Mouse (Mus musculus) embryonic facial prominence, embryonic 14.5 days (tissue): Measurements from ENCODE around the gene Cfap299. TPM values are rescaled to one million over a fixed set of nuclear protein-coding genes. Genes with fewer than 3 reads are reported as not detected.

Source experiments
- ATAC-seq: fragments of 200-750 bp; cut with Nextera tagmentation; 2 replicates; pipeline ENCODE4 v1.8.0; 2017; ENCODE audit warnings: low read depth, moderate number of reproducible peaks, moderate TSS enrichment
- DNase-seq: peaks from one replicate; pipeline ENCODE4 v3.0.0-alpha.2; 2015; ENCODE audit warnings: low spot score
- H3K27ac ChIP-seq: fragments of 300-500 bp; sonication (generic); replicated peaks from 2 replicates; pipeline ENCODE4 v1.5.1; 2014; ENCODE audit warnings: low read depth, mild to moderate bottlenecking, low read length, moderate library complexity
- H3K27me3 ChIP-seq: fragments of 300-500 bp; sonication (generic); replicated peaks from 2 replicates; pipeline ENCODE4 v1.6.1; 2014; ENCODE audit warnings: low read length; ENCODE audit not compliant: control insufficient read depth, insufficient read depth
- H3K36me3 ChIP-seq: fragments of 300-500 bp; sonication (generic); 2 replicates; pipeline ENCODE4 v1.6.1; 2014; ENCODE audit warnings: low read length, mixed read lengths; ENCODE audit not compliant: control insufficient read depth, insufficient read depth
- H3K4me1 ChIP-seq: fragments of 300-500 bp; sonication (generic); 2 replicates; pipeline ENCODE4 v1.6.1; 2014; ENCODE audit warnings: antibody characterized with exemption, low read length; ENCODE audit not compliant: control insufficient read depth, insufficient read depth
- H3K4me2 ChIP-seq: fragments of 300-500 bp; sonication (generic); 2 replicates; pipeline ENCODE4 v1.6.1; 2014; ENCODE audit warnings: low read depth, mild to moderate bottlenecking, low read length, moderate library complexity, mixed read lengths
- H3K4me3 ChIP-seq: fragments of 300-500 bp; sonication (generic); 2 replicates; pipeline ENCODE4 v1.5.1; 2014; ENCODE audit warnings: low read depth, mild to moderate bottlenecking, low read length
- H3K9ac ChIP-seq: fragments of 300-500 bp; sonication (generic); 2 replicates; pipeline ENCODE4 v1.6.1; 2014; ENCODE audit warnings: low read depth, mild to moderate bottlenecking, low read length, moderate library complexity, mixed read lengths
- H3K9me3 ChIP-seq: fragments of 300-500 bp; sonication (generic); 2 replicates; pipeline ENCODE4 v1.6.1; 2016; ENCODE audit warnings: low read length; ENCODE audit not compliant: control insufficient read depth
- WGBS: fragments of 180-500 bp; shearing (Covaris S2); extraction: QIAGEN DNeasy Blood & Tissue Kit; methylation state at CpG from one replicate; pipeline ENCODE4 v1.1.7; 2014; 5-methylcytosine and 5-hydroxymethylcytosine counted together
- polyA plus RNA-seq: library from polyadenylated mRNA; unstranded; fragments of >200 nt; fragmentation: Nextera tagmentation; extraction: Ambion mirVana; gene quantifications from 2 replicates; pipeline ENCODE4 v1.2.1, GENCODE M21; 2014

Cfap299 gene
- polyA plus RNA-seq, 1 experiment from 2014 or later, result 1.9 TPM

GRCm38 (mm10) chr5:98761858-98762652 is 433.0 kb downstream of the Cfap299 start:
- Histone ChIP-seq H3K27me3 (no peaks in the 10 kb centered on the region), H3K4me1 (no peaks in the 10 kb centered on the region), H3K4me3 (no peak overlapping the region), H3K9me3 (no peaks in the 10 kb centered on the region), H3K36me3 (no peaks in the 10 kb centered on the region), H3K27ac (no peak overlapping the region), H3K4me2 (no peak overlapping the region), H3K9ac (no peak overlapping the region)
- DNase-seq (peak; percentile 71), ATAC-seq (0 out of 2 replicates have a peak, but pooled peaks have one; percentile 12)
- 68% methylated on average over 15 of the region's 15 CpGs for WGBS

- Histone ChIP-seq H3K27me3 (no peaks in the 10 kb centered on the region), H3K36me3 (no peaks in the 10 kb centered on the region), H3K9ac (no peak overlapping the region), H3K4me2 (no peak overlapping the region), H3K4me1 (no peaks in the 10 kb centered on the region), H3K9me3 (no peaks in the 10 kb centered on the region), H3K27ac (no peak overlapping the region), H3K4me3 (no peak overlapping the region)
- ATAC-seq, result no peak
- WGBS, result 79% methylated on average over 4 of the region's 4 CpGs
- no peak for DNase-seq
Observed at GRCm38 (mm10) chr5:98778588-98778987, 449.5 kb downstream of the Cfap299 start.

- no peaks in the 10 kb centered on the region for H3K36me3 ChIP-seq
- H3K27me3 ChIP-seq, result 0 out of 2 replicates have a peak, but pooled peaks cover 3% of the 10 kb centered on the region
- H3K4me3 ChIP-seq, result no peak overlapping the region
- DNase-seq (no peak), ATAC-seq (no peak)
- H3K9me3 ChIP-seq, result no peaks in the 10 kb centered on the region
- no peak overlapping the region for H3K27ac ChIP-seq
- 90% methylated on average over 7 of the region's 7 CpGs for WGBS
- H3K4me2 ChIP-seq, result no peak overlapping the region
- no peaks in the 10 kb centered on the region for H3K4me1 ChIP-seq
- no peak overlapping the region for H3K9ac ChIP-seq
Observed at GRCm38 (mm10) chr5:98782066-98782465, 453.0 kb downstream of the Cfap299 start.

GRCm38 (mm10) chr5:98787735-98788134 is 458.6 kb downstream of the Cfap299 start:
- peak overlapping the region; percentile 55; the same call in 1 of the 2 replicates for H3K27ac ChIP-seq
- H3K4me3 ChIP-seq, result no peak overlapping the region
- no peaks in the 10 kb centered on the region for H3K9me3 ChIP-seq
- 0 out of 2 replicates have a peak, but pooled peaks have one; percentile 33 for ATAC-seq
- peaks cover 9% of the 10 kb centered on the region for H3K4me1 ChIP-seq
- no peaks in the 10 kb centered on the region for H3K36me3 ChIP-seq
- no peak overlapping the region for H3K4me2 ChIP-seq
- 29% methylated on average over 4 of the region's 4 CpGs for WGBS
- 0 out of 2 replicates have a peak, but pooled peaks cover 3% of the 10 kb centered on the region for H3K27me3 ChIP-seq
- DNase-seq, result peak; percentile 77
- H3K9ac ChIP-seq, result no peak overlapping the region

- Histone ChIP-seq H3K4me1 (peaks cover 9% of the 10 kb centered on the region), H3K9me3 (no peaks in the 10 kb centered on the region), H3K4me2 (no peak overlapping the region), H3K9ac (no peak overlapping the region), H3K36me3 (no peaks in the 10 kb centered on the region), H3K4me3 (no peak overlapping the region), H3K27me3 (0 out of 2 replicates have a peak, but pooled peaks cover 3% of the 10 kb centered on the region), H3K27ac (peak overlapping the region; percentile 30; the same call in 1 of the 2 replicates)
- 81% methylated on average over 7 of the region's 7 CpGs for WGBS
- DNase-seq (no peak), ATAC-seq (no peak)
Observed at GRCm38 (mm10) chr5:98788568-98788967, 459.5 kb downstream of the Cfap299 start.

- Histone ChIP-seq H3K4me3 (no peak overlapping the region), H3K9me3 (no peaks in the 10 kb centered on the region), H3K27me3 (no peaks in the 10 kb centered on the region), H3K4me1 (peaks cover 9% of the 10 kb centered on the region), H3K9ac (no peak overlapping the region), H3K4me2 (no peak overlapping the region), H3K27ac (no peak overlapping the region), H3K36me3 (no peaks in the 10 kb centered on the region)
- 48% methylated on average over 7 of the region's 7 CpGs for WGBS
- ATAC-seq (peak; percentile 44; the same call in 1 of the 2 replicates), DNase-seq (peak; percentile 22)
Observed at GRCm38 (mm10) chr5:98790894-98791607, 461.9 kb downstream of the Cfap299 start.

GRCm38 (mm10) chr5:98801495-98801894 is 472.4 kb downstream of the Cfap299 start:
- DNase-seq, result no peak
- H3K4me1 ChIP-seq, result no peaks in the 10 kb centered on the region; the same call in 1 of the 2 replicates
- WGBS, result 60% methylated on average over 5 of the region's 5 CpGs

GRCm38 (mm10) chr5:98804761-98805160 is 475.7 kb downstream of the Cfap299 start:
- Histone ChIP-seq H3K27me3 (no peaks in the 10 kb centered on the region), H3K36me3 (no peaks in the 10 kb centered on the region), H3K9ac (no peak overlapping the region), H3K4me1 (no peaks in the 10 kb centered on the region; the same call in 1 of the 2 replicates), H3K9me3 (no peaks in the 10 kb centered on the region), H3K27ac (no peak overlapping the region), H3K4me3 (no peak overlapping the region), H3K4me2 (no peak overlapping the region)
- ATAC-seq (no peak), DNase-seq (no peak)
- WGBS, result 86% methylated on average over 6 of the region's 6 CpGs

More at GRCm38 (mm10) chr5:98801495-98801894, 472.4 kb downstream of the Cfap299 start:
- Histone ChIP-seq H3K27ac (no peak overlapping the region), H3K4me2 (no peak overlapping the region), H3K4me3 (no peak overlapping the region), H3K9ac (no peak overlapping the region), H3K9me3 (no peaks in the 10 kb centered on the region), H3K36me3 (no peaks in the 10 kb centered on the region), H3K27me3 (no peaks in the 10 kb centered on the region)
- no peak for ATAC-seq
